Mouse (Mus musculus): ENCODE results near the gene Nfatc2.

Gene Nfatc2

GRCm38 (mm10) chr2:168601491-168602386 lies at the start of gene Nfatc2:
Gene Nfatc2 (minus strand): TSS chr2:168601657.
- DNase-seq (ENCODE audit: low spot score in 2 of 2) = peak; percentile 92 to 94

- no peak for DNase-seq (ENCODE audit: low spot score in 2 of 2)
Observed at GRCm38 (mm10) chr2:168648171-168648570, 46.7 kb upstream of the Nfatc2 start.

- DNase-seq (ENCODE audit: low spot score in 2 of 2) = no peak
Observed at GRCm38 (mm10) chr2:168644855-168645254, 43.4 kb upstream of the Nfatc2 start.

GRCm38 (mm10) chr2:168643524-168644177 lies 42.2 kb upstream of the Nfatc2 start:
- no peak for DNase-seq (ENCODE audit: low spot score in 2 of 2)

GRCm38 (mm10) chr2:168642187-168642586 lies 40.7 kb upstream of the Nfatc2 start:
- no peak for DNase-seq (ENCODE audit: low spot score in 2 of 2)

DNA sequence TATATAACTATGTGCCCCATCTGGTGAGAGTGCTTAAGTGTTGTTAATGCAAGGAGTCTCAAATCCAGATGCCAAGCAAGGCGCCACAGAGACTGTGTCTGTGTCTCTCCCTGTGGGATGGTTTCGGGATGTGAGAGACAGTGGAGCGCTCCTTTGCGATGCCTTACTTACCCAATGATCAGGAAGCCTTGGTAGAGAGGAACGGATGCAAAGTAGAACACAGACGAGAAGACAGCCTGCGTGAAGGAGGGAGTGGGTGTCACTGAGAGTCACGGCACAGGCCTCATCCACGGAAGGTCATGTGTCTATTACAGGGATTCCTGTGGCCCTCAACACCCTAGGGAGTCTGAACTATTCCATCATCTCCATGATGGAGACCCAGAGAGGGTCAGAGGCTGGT lies 39.0 kb upstream of the Nfatc2 start:
- no peak for DNase-seq (ENCODE audit: low spot score in 2 of 2)

- no peak for DNase-seq (ENCODE audit: low spot score in 2 of 2)
Observed at GRCm38 (mm10) chr2:168634881-168635280, 33.4 kb upstream of the Nfatc2 start.

GRCm38 (mm10) chr2:168633301-168633816 lies 31.9 kb upstream of the Nfatc2 start:
- peak in 1 of 2 experiments; percentile 24 for DNase-seq (ENCODE audit: low spot score in 2 of 2)

GRCm38 (mm10) chr2:168632543-168632942 lies 31.1 kb upstream of the Nfatc2 start:
- no peak for DNase-seq (ENCODE audit: low spot score in 2 of 2)

- DNase-seq (ENCODE audit: low spot score in 2 of 2) = peak; percentile 56 to 81
Observed at GRCm38 (mm10) chr2:168628787-168629186, 27.3 kb upstream of the Nfatc2 start.

DNA sequence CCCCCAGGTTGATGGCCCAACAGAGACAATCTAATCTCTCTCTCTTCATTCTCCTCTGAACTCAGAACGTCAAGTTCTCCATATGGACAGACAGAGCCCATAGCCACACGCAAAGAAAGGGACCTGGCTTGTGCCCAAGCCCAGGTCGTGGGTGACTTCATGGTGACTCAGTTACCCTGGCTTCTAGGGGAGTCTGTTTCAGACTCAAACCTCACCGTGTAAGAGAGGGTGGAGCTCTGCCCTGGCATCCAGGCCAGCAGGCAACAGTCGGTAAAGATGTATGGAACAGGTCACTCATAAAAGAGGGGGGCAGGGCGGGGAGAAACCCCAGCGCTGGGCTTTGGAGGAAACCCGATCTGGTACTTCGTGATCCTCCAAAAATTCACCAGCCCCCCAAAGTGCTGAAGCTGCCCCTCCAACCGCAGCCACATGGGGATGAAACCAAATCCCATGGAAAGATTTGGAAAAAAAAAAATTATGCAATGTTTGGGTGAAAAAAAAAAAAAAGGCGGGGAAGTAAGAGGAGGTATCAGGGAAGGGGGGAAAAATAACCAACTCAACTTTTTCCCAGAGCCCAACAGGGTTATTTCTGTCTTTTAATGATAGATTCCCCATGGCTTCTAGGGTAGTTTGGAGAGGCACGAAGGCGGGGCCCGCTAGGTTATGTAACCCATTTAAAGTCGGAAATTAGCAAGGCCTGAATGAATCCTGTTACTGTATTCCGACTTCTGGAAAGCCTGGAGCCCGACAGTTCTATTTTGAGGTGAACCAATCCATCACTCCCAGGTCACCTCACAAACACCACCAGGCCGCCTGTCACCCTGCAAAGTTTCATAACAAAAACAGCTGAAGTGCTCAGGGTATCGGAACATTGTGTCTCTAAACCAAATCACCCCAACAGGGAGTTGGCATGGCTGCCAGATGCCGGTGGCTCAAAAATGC lies 26.6 kb upstream of the Nfatc2 start:
- no peak for DNase-seq (ENCODE audit: low spot score in 2 of 2)

GRCm38 (mm10) chr2:168626385-168626784 lies 24.9 kb upstream of the Nfatc2 start:
- DNase-seq (ENCODE audit: low spot score in 2 of 2) = no peak

DNA sequence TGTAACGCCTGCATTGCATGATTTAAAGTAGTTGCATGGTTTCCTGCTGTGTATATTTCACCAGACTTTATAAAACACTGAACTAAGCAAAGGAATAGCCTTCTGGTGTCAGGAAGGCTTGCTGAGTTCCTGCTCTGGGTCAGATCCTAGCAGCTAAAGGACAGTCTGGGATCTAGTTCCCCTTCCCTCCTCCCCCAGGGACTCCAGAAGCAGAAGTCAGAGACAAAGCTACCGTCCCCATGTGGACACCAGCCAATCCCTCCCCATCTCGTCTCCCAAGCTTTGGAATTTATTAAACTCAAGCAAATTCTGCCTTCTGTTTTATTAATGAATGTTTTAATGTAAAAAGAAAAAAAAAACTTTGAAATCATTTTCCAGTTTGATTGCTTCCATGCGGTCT lies 23.6 kb upstream of the Nfatc2 start:
- peak in 1 of 2 experiments; percentile 25 for DNase-seq (ENCODE audit: low spot score in 2 of 2)

DNA sequence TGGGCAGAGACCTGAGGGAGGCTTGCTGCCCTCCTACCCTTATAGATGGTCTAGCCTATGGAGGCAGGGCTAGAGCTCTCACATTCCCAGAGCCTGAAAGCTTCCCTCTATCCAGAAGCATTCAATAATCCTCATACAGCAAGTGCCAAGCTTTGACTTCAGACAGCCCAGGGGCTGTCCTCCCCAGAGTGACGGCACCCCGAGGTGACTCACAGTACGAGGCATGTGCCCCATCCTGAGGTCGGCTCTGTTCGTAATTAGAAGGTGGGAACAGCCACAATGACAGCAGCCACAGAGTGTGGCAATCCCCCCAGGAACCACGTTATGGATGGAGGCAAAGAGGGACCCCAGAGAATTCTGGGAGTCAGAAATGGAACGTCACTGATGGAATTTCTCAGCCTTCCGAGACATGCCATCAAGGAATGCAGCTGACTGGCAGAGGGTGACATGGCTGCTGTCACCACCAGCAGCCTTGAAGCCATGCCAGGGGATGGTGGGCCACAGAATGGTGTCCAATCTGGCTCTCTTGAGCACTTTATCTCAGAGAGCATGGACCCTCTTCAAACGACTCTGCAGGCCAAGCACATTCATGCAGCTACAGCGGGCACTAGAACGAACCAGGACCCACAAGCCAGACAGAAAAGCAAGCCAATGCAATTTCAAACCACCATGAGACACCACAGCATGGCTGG lies 19.8 kb upstream of the Nfatc2 start:
- DNase-seq (ENCODE audit: low spot score in 2 of 2) = no peak

DNA sequence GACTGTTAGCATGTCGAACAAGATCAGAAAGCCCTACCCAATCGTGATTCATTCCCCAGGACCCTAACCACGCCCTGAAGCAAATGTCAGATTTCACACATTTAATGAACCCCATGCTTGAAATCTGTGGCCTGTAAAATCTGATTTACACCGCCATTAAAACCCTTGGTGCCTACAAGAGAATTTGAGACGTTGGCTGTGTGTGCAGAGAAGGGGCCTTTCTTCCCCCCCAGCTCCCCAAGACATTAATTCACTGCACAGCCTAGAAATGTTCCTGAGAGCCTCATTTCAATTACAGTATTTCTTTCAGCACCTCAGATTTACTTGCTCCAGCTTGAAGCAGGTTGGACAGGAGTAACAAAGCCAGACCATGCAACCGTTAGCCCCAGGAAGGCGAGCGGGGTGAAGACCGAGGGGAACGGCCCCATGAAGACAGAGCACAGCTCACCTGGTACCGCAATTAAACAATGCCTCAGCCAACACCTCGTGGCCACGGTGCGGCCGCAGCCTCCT lies 16.8 kb upstream of the Nfatc2 start:
- no peak for DNase-seq (ENCODE audit: low spot score in 2 of 2)

DNA sequence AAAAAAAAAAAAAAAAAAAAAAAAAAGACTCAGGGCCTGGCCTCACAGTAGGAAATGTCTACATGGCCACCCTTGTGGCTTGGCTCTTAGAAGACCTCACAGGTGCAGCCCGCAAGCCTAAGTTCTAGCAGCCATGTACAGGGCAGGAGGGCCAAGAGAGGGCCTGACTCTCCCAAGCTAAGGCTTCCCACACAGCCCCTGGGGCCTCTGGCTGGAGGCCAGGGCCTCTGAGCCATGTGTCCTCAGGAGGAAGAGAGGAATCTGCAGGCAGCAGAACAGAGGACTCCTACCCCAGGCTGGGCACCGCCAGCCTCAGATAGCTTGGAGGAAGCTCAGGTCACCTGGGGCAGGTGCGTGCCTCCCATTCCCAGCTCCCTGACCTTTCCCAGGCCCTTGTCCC lies 13.7 kb upstream of the Nfatc2 start:
- DNase-seq (ENCODE audit: low spot score in 2 of 2) = no peak

GRCm38 (mm10) chr2:168614170-168614872 lies 12.9 kb upstream of the Nfatc2 start:
- DNase-seq (ENCODE audit: low spot score in 2 of 2) = peak; percentile 33 to 55

DNA sequence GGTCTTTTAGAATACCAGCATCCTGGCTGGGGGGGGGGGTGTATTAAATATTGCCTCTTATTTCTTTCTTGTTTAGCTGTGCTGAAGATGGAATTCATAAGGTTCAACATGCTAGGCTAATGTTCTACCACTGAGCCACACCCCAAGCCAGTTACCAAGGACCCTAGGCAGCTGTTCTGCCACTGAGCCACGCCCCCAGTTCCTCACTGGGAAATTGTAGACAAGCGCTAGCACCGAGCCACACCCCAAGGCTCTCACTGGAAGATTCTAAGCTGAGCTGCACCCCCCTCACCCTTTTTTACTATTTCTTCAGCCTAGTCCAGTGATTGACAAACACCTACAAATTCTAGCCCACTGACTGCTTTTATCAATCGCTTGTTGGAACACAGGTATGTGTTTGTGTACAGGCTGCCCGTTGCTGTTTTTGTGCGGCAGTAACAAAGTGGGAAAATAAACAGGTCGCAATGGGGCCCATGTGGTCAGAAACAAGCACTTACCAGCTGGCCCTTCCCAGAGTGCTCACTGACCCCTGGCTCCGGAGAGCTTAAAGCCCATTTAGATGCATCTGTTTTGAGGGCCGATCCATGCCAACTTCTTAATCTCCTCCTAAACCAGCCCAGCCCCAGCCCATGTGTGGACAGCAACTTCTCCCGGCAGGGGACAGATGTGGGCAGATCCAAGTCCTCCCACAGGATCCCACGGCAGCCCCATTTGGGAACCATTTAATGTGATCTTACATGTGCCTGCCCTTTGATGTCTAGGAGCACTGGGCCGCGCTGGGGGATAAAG lies 11.8 kb upstream of the Nfatc2 start:
- no peak for DNase-seq (ENCODE audit: low spot score in 2 of 2)

- peak; percentile 61 to 68 for DNase-seq (ENCODE audit: low spot score in 2 of 2)
Observed at GRCm38 (mm10) chr2:168610941-168611340, 9.5 kb upstream of the Nfatc2 start.

Measured in heart, adult 9 months (tissue).